22 mouse cellular contexts compared by ENCODE assay signal in the genomic region with DNA sequence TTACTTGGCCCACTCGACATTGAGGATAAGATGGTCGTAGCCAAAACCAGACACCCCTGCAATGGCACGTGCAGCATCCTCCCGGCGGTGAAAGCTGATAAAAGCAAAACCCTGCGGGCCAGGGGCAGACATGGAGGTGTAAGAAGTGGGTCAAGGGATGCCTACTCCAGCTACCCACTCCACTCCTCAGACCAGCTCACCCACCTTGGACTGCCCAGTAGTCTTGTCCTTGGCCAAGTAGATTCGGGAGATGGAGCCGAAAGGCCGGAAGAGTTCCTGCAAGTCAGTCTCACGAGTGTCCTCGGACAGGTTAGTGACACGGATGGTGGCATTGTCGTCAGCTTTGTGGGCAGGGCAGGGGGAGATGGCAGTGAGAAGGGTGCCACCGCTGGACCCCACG. TPM values are rescaled to one million over a fixed set of nuclear protein-coding genes. Genes with fewer than 3 reads are reported as not detected.
DNase-seq lines count a peak whose midpoint lies in the region; ATAC-seq and TF ChIP-seq lines count a peak whose summit lies in the region.
"Had no signal": no experiment of that assay in that cellular context is flagged by ENCODE, and none has a peak within 500 bp of the region (broad histone marks: within the 10 kb centered on the region; RNA-seq: fewer than 3 reads in every experiment).

No protein-coding gene starts in this region.

- WGBS in liver, embryonic 11.5 days, result 90% methylated on average over 15 of the region's 15 CpGs
- WGBS in liver, postnatal 0 days (ENCODE audit: insufficient replicate concordance), result 87% methylated on average over 15 of the region's 15 CpGs

- no peaks in the 10 kb centered on the region for H3K27me3 ChIP-seq in liver, embryonic 11.5 days (replicated peaks; ENCODE audit: control insufficient read depth, insufficient read depth, low read length)
- no peaks in the 10 kb centered on the region for H3K27me3 ChIP-seq in liver, postnatal 0 days (ENCODE audit: insufficient read depth, low read length)
- no peaks in the 10 kb centered on the region for H3K27me3 ChIP-seq in E14TG2a.4 (ENCODE audit: insufficient read depth, low read length)
- no peaks in the 10 kb centered on the region for H3K27me3 ChIP-seq in G1E (ENCODE audit: insufficient read depth, low read length)
- H3K27me3 ChIP-seq: embryonic facial prominence, embryonic 13.5 days; embryonic facial prominence, embryonic 15.5 days; forebrain, embryonic 12.5 days had no signal

- no peaks in the 10 kb centered on the region for H3K9me3 ChIP-seq in liver, embryonic 11.5 days (ENCODE audit: control insufficient read depth, low read length)
- H3K9me3 ChIP-seq in liver, postnatal 0 days (ENCODE audit: low read length), result no peaks in the 10 kb centered on the region
- H3K9me3 ChIP-seq in E14TG2a.4 (ENCODE audit: low read length) (no peaks in the 10 kb centered on the region), G1E (replicated peaks) (no peaks in the 10 kb centered on the region)
- H3K9me3 ChIP-seq: embryonic facial prominence, embryonic 13.5 days; embryonic facial prominence, embryonic 15.5 days; forebrain, embryonic 10.5 days; forebrain, embryonic 12.5 days had no signal

- no peak for TF ChIP-seq EP300 in liver, postnatal 0 days (IDR thresholded peaks at IDR 0.05; ENCODE audit: low read depth)

- H3K4me2 ChIP-seq in liver, embryonic 11.5 days, result no peak overlapping the region
- no peak overlapping the region for H3K4me2 ChIP-seq in liver, postnatal 0 days (ENCODE audit: low read depth, low read length)
- H3K4me2 ChIP-seq: embryonic facial prominence, embryonic 13.5 days; embryonic facial prominence, embryonic 15.5 days; forebrain, embryonic 12.5 days had no signal

- TF ChIP-seq CTCF in liver, postnatal 0 days (IDR thresholded peaks at IDR 0.05; ENCODE audit: low read depth), result no peak
- TF ChIP-seq CTCF in E14TG2a.4 (conservative IDR thresholded peaks at IDR 0.05; ENCODE audit: low read length) (no peak), G1E (IDR thresholded peaks at IDR 0.05; ENCODE audit: low read depth, low read length) (no peak)

- DNase-seq in liver, embryonic 11.5 days (ENCODE audit: low spot score), result no peak
- DNase-seq in liver, postnatal 0 days, result no peak
- no peak for DNase-seq in G1E (ENCODE audit: low spot score)
- DNase-seq in right cerebral cortex, postnatal 4 days, result no peak
- DNase-seq: adrenal gland, adult 2 months; adrenal gland, postnatal 10 days; adrenal gland, postnatal 25 days; cerebellum, adult 11 months; cerebellum, adult 18-20 months; cerebellum, adult 8-10 months; cerebellum, adult 9-11 months; cerebellum, postnatal 14 days; cerebellum, postnatal 36 days; embryo, embryonic 11 days had no signal

- H3K4me1 ChIP-seq in liver, embryonic 11.5 days (replicated peaks; ENCODE audit: control insufficient read depth, insufficient read depth, low read length), result peaks cover 21% of the 10 kb centered on the region
- peaks cover 12% of the 10 kb centered on the region for H3K4me1 ChIP-seq in liver, postnatal 0 days (ENCODE audit: insufficient read depth)
- peaks cover 87% of the 10 kb centered on the region for H3K4me1 ChIP-seq in E14TG2a.4 (replicated peaks; ENCODE audit: low read depth, low read length)
- peaks cover 82% of the 10 kb centered on the region for H3K4me1 ChIP-seq in G1E (ENCODE audit: insufficient read depth, low read depth, low read length)

- no peak overlapping the region for H3K4me3 ChIP-seq in liver, embryonic 11.5 days (ENCODE audit: low read depth, low read length)
- H3K4me3 ChIP-seq in liver, postnatal 0 days (ENCODE audit: low read depth, low read length), result no peak overlapping the region
- peak overlapping the region; percentile 26; the same call in 1 of the 2 replicates for H3K4me3 ChIP-seq in E14TG2a.4 (replicated peaks; ENCODE audit: low read length)
- H3K4me3 ChIP-seq in G1E (ENCODE audit: low read depth, low read length), result peak overlapping the region; percentile 54; the same call in 1 of the 2 replicates
- H3K4me3 ChIP-seq: embryonic facial prominence, embryonic 13.5 days; embryonic facial prominence, embryonic 15.5 days; erythroblast, embryonic 14.5 days; forebrain, embryonic 10.5 days; forebrain, embryonic 12.5 days had no signal

- ATAC-seq in liver, embryonic 11.5 days (replicated peaks; ENCODE audit: low FRiP score), result no peak
- ATAC-seq in liver, postnatal 0 days, result no peak
- no peak for ATAC-seq in G1E (ENCODE audit: extremely low read depth, insufficient number of reproducible peaks, low FRiP score, poor library complexity, severe bottlenecking)
- ATAC-seq: forebrain, embryonic 14.5 days; forebrain, embryonic 16.5 days had no signal

- H3K36me3 ChIP-seq in liver, embryonic 11.5 days (ENCODE audit: control insufficient read depth, insufficient read depth, low read length), result peaks cover 69% of the 10 kb centered on the region
- peaks cover 65% of the 10 kb centered on the region for H3K36me3 ChIP-seq in liver, postnatal 0 days (replicated peaks; ENCODE audit: insufficient read depth, low read length)
- peaks cover 83% of the 10 kb centered on the region for H3K36me3 ChIP-seq in E14TG2a.4 (ENCODE audit: insufficient read depth, low read length)
- H3K36me3 ChIP-seq in G1E (replicated peaks), result peaks cover 81% of the 10 kb centered on the region

- no peak overlapping the region for H3K9ac ChIP-seq in liver, embryonic 11.5 days (ENCODE audit: low read depth, low read length)
- no peak overlapping the region for H3K9ac ChIP-seq in liver, postnatal 0 days (replicated peaks)
- H3K9ac ChIP-seq: embryonic facial prominence, embryonic 13.5 days; embryonic facial prominence, embryonic 15.5 days; forebrain, embryonic 12.5 days had no signal

- 0 out of 2 replicates have a peak overlapping the region, but pooled peaks have one; percentile 38 for H3K27ac ChIP-seq in liver, embryonic 11.5 days (ENCODE audit: low read depth, low read length)
- H3K27ac ChIP-seq in liver, postnatal 0 days (ENCODE audit: low read depth), result no peak overlapping the region
- H3K27ac ChIP-seq: embryonic facial prominence, embryonic 13.5 days; embryonic facial prominence, embryonic 15.5 days; forebrain, embryonic 10.5 days; forebrain, embryonic 12.5 days had no signal

RNA-seq across cellular contexts. Expression of a gene that starts 3.8 kb away (rescaled TPM):
- polyA plus RNA-seq in liver, embryonic 11.5 days (2014; fragmentation: Nextera tagmentation; extraction: Ambion mirVana), result 440 and 448 TPM in 2 replicates
- 128 and 129 TPM in 2 replicates for polyA plus RNA-seq in liver, postnatal 0 days (2015; fragmentation: Nextera tagmentation; extraction: Ambion mirVana)
- total RNA-seq in G1E (2014; fragmentation: Nextera tagmentation) (198 and 222 TPM in 2 replicates), G1E (2017) (173 and 175 TPM in 2 replicates)
- 475 and 545 TPM in 2 replicates for polyA plus RNA-seq in G1E (2012)

RNA-seq across cellular contexts. Expression of a gene that starts 6.7 kb away (rescaled TPM):
- 170 and 178 TPM in 2 replicates for polyA plus RNA-seq in liver, embryonic 11.5 days (2014; fragmentation: Nextera tagmentation; extraction: Ambion mirVana)
- 32.4 and 32.5 TPM in 2 replicates for polyA plus RNA-seq in liver, postnatal 0 days (2015; fragmentation: Nextera tagmentation; extraction: Ambion mirVana)
- total RNA-seq in G1E (2014; fragmentation: Nextera tagmentation) (40.3 and 47.7 TPM in 2 replicates), G1E (2017) (66.9 and 71.7 TPM in 2 replicates)
- 297 and 313 TPM in 2 replicates for polyA plus RNA-seq in G1E (2012)

RNA-seq across cellular contexts. Expression of a gene that starts 15.1 kb away (rescaled TPM):
- polyA plus RNA-seq in liver, embryonic 11.5 days (2014; fragmentation: Nextera tagmentation; extraction: Ambion mirVana), result 9.4 TPM in 2 replicates
- polyA plus RNA-seq in liver, postnatal 0 days (2015; fragmentation: Nextera tagmentation; extraction: Ambion mirVana), result 16.6 TPM in 2 replicates
- total RNA-seq in G1E (2014; fragmentation: Nextera tagmentation) (1.2 and 5.1 TPM in 2 replicates), G1E (2017) (0.66 and 0.93 TPM in 2 replicates)
- polyA plus RNA-seq in G1E (2012), result 2.4 and 3.1 TPM in 2 replicates

RNA-seq across cellular contexts. Expression of a gene that starts 26.2 kb away (rescaled TPM):
- polyA plus RNA-seq in liver, embryonic 11.5 days (2014; fragmentation: Nextera tagmentation; extraction: Ambion mirVana), result 7.1 and 8.8 TPM in 2 replicates
- 3.5 and 5.4 TPM in 2 replicates for polyA plus RNA-seq in liver, postnatal 0 days (2015; fragmentation: Nextera tagmentation; extraction: Ambion mirVana)
- not detected in 2 replicates for total RNA-seq in G1E (2014; fragmentation: Nextera tagmentation)
- total RNA-seq in G1E (2017), result 0.05 TPM in 1 of 2 replicates, not detected in the other
- polyA plus RNA-seq in G1E (2012), result 0.04 and 0.05 TPM in 2 replicates

Comparison
In these comparisons a context has a peak if more than half of its experiments do, and no peak if none do; other contexts are left out.
1. H3K4me3 ChIP-seq: peak in E14TG2a.4 (single experiment) and G1E (single experiment); none in liver, embryonic 11.5 days (single experiment) and liver, postnatal 0 days (single experiment).